Mouse (Mus musculus) G1E (cell line): Measurements from ENCODE around the gene Aig1. TPM values are rescaled to one million over a fixed set of nuclear protein-coding genes. Genes with fewer than 3 reads are reported as not detected.

Source experiments
- ATAC-seq: 2 replicates; pipeline ENCODE4 v1.8.0; 2016; ENCODE audit warnings: mild to moderate bottlenecking; ENCODE audit not compliant: insufficient number of reproducible peaks, poor library complexity, low FRiP score, severe bottlenecking; ENCODE audit errors: extremely low read depth
- DNase-seq: peaks from one replicate; pipeline ENCODE4 v3.0.0; 2012; ENCODE audit warnings: low spot score
- H3K27me3 ChIP-seq: 2 replicates; pipeline ENCODE4 v1.6.1; 2012; ENCODE audit warnings: mild to moderate bottlenecking, low read length, inconsistent platforms; ENCODE audit not compliant: insufficient read depth
- H3K36me3 ChIP-seq: replicated peaks from 2 replicates; pipeline ENCODE3; 2012; ENCODE audit warnings: mild to moderate bottlenecking, inconsistent platforms
- H3K4me1 ChIP-seq: 2 replicates; pipeline ENCODE4 v1.6.1; 2012; ENCODE audit warnings: low read depth, low read length, inconsistent platforms, mixed read lengths; ENCODE audit not compliant: insufficient read depth
- H3K4me3 ChIP-seq: 2 replicates; pipeline ENCODE4 v1.5.1; 2012; ENCODE audit warnings: low read depth, mild to moderate bottlenecking, inconsistent platforms, low read length, moderate library complexity, mixed read lengths
- H3K9me3 ChIP-seq: replicated peaks from 2 replicates; pipeline ENCODE4 v1.6.1; 2012; ENCODE audit warnings: inconsistent platforms
- CTCF ChIP-seq: IDR thresholded peaks from 2 replicates; pipeline ENCODE4 v1.5.1; 2012; ENCODE audit warnings: low read depth, low read length, inconsistent platforms, mixed read lengths
- GATA1 ChIP-seq: IDR thresholded peaks from 2 replicates; pipeline ENCODE4 v1.6.1; 2012; ENCODE audit warnings: borderline replicate concordance, low read length, inconsistent platforms, mixed read lengths
- GATA2 ChIP-seq: IDR thresholded peaks from 2 replicates; pipeline ENCODE4 v1.6.1; 2012; ENCODE audit warnings: low read depth, low read length, inconsistent platforms, borderline replicate concordance
- POLR2AphosphoS5 ChIP-seq: IDR thresholded peaks from 2 replicates; pipeline ENCODE4 v1.6.1; 2012; ENCODE audit warnings: low read depth, low read length, inconsistent platforms; ENCODE audit not compliant: insufficient replicate concordance
- TAL1 ChIP-seq: conservative IDR thresholded peaks from 2 replicates; pipeline ENCODE4 v1.6.1; 2012; ENCODE audit warnings: low read depth, low read length, inconsistent platforms, mixed read lengths
- polyA plus RNA-seq: library from polyadenylated mRNA; stranded (reverse); fragments of >175 nt; gene quantifications from 2 replicates; pipeline ENCODE4 v1.2.3, GENCODE M21; 2012
- total RNA-seq, 2 experiments: library from RNA; stranded (forward) in 1 of 2; stranded (reverse) in 1 of 2; fragments of 200-1000 nt in 1 of 2; fragments of >200 nt in 1 of 2; fragmentation: Nextera tagmentation in 1 of 2; gene quantifications; 2 replicates each; pipeline ENCODE4 v1.2.3; 2014 to 2017

The Aig1 gene
- total and polyA plus RNA-seq, 3 experiments, result 0.27 TPM; not detected in 2

DNA sequence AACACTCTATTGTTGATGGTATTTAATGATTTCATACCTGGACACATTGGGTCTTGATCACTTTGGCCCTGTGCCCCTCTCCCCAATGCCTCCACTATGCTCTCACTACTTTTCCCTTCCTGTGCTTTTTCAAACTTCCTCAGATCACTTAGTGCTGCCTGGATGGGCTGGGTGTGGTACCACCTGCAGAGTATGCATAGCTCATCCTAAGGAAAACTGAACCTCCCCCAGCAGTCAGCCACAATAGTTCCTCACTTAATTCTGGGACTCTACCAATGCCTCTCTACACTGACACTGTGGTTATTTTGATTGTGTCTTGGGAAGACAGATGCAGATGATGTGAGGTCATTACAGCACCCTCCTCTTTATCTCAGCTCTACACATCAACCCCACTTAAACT, 99.9 kb downstream of the Aig1 start:
- DNase-seq, result no peak
- no peaks in the 10 kb centered on the region for H3K27me3 ChIP-seq
- ATAC-seq, result no peak
- H3K36me3 ChIP-seq, result no peaks in the 10 kb centered on the region
- no peak for TF ChIP-seq CTCF
- TF ChIP-seq GATA1, result no peak
- no peak for TF ChIP-seq POLR2AphosphoS5
- TF ChIP-seq GATA2, result no peak
- TF ChIP-seq TAL1, result no peak
- H3K4me1 ChIP-seq, result no peaks in the 10 kb centered on the region
- no peak overlapping the region for H3K4me3 ChIP-seq
- no peaks in the 10 kb centered on the region for H3K9me3 ChIP-seq

DNA sequence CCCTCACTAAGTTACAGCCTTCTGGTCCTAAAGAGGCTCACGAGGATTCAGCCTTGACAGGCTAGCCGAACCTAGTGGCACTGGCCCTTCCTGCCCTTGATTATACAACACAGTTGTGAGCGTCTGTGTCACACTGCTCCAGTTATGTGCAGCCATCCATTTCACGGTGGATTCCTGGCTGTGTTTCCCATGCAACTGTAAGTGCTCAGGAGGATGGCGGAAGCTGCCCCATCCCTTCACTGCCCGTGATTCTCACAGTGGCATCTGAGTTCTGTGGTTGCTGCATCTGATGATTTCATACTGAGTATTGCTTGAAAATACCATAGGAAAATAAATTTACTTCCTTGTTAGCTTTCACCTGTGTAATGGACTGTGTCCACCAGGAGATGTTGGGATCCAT, 101.7 kb downstream of the Aig1 start:
- ATAC-seq (no peak), DNase-seq (no peak)
- Histone ChIP-seq H3K36me3 (no peaks in the 10 kb centered on the region), H3K9me3 (no peaks in the 10 kb centered on the region), H3K4me3 (no peak overlapping the region), H3K27me3 (no peaks in the 10 kb centered on the region), H3K4me1 (no peaks in the 10 kb centered on the region)
- no peak for TF ChIP-seq GATA1
- no peak for TF ChIP-seq CTCF
- no peak for TF ChIP-seq TAL1
- TF ChIP-seq GATA2, result no peak
- no peak for TF ChIP-seq POLR2AphosphoS5

DNA sequence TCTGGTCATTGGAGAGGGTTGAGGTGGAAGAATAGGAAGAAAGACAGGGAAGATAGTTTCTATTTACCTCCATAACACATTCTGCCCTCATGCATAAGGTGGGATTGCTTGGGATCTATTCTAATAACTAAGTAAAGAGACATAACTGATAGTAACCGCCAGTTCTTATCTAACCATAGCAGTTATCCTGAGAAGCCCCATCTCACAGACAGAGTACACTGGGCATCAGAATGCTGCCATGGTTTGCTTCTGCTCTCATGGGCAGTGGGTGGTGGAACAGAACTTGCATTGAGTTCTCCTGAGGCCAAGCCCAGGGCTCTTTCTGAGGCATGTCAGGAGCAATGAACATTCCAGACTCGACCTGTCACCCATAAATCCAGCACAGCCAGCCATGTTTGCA, 105.6 kb downstream of the Aig1 start:
- no peaks in the 10 kb centered on the region for H3K9me3 ChIP-seq
- no peaks in the 10 kb centered on the region for H3K4me1 ChIP-seq
- no peaks in the 10 kb centered on the region for H3K36me3 ChIP-seq
- ATAC-seq (no peak), DNase-seq (no peak)
- no peak for TF ChIP-seq CTCF
- no peak for TF ChIP-seq GATA2
- TF ChIP-seq POLR2AphosphoS5, result no peak
- TF ChIP-seq GATA1, result no peak
- no peak for TF ChIP-seq TAL1
- H3K27me3 ChIP-seq, result no peaks in the 10 kb centered on the region
- no peak overlapping the region for H3K4me3 ChIP-seq

DNA sequence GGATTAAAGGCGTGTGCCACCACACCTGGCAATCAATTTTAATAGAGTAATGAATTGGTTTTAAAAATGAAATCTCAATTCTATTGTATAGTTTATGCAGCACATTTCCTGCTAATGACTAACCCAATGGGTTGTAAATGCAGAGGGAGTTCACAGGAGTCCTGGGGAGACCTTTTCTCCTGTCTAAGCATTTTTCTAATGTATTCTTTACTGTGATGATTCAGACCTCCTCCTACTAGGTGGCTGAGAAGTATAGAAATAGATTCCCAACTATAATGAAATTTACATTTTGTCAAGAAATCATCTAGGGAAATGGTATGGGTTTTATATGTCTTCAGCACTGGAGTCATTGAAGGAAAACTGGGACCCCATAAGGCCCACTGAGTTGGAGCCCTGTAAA, 114.1 kb downstream of the Aig1 start:
- no peaks in the 10 kb centered on the region for H3K36me3 ChIP-seq
- no peaks in the 10 kb centered on the region for H3K27me3 ChIP-seq
- H3K4me3 ChIP-seq, result no peak overlapping the region
- ATAC-seq, result no peak
- TF ChIP-seq GATA2 (no peak), POLR2AphosphoS5 (no peak), GATA1 (no peak), TAL1 (no peak), CTCF (no peak)
- DNase-seq, result no peak
- H3K9me3 ChIP-seq, result no peaks in the 10 kb centered on the region
- no peaks in the 10 kb centered on the region for H3K4me1 ChIP-seq

- ATAC-seq (no peak), DNase-seq (no peak)
- Histone ChIP-seq H3K4me1 (no peaks in the 10 kb centered on the region), H3K4me3 (no peak overlapping the region), H3K36me3 (no peaks in the 10 kb centered on the region), H3K27me3 (no peaks in the 10 kb centered on the region), H3K9me3 (no peaks in the 10 kb centered on the region)
- TF ChIP-seq CTCF (no peak), POLR2AphosphoS5 (no peak), GATA1 (no peak), TAL1 (no peak), GATA2 (no peak)
Observed at GRCm38 (mm10) chr10:13753777-13754176, 115.0 kb downstream of the Aig1 start.

GRCm38 (mm10) chr10:13739494-13740140, 129.2 kb downstream of the Aig1 start:
- no peak for TF ChIP-seq CTCF
- TF ChIP-seq GATA1, result no peak
- TF ChIP-seq POLR2AphosphoS5, result no peak
- no peak for TF ChIP-seq GATA2
- no peak for TF ChIP-seq TAL1
- no peaks in the 10 kb centered on the region for H3K9me3 ChIP-seq
- no peaks in the 10 kb centered on the region for H3K36me3 ChIP-seq
- DNase-seq, result no peak
- H3K27me3 ChIP-seq, result no peaks in the 10 kb centered on the region
- no peak for ATAC-seq
- H3K4me3 ChIP-seq, result no peak overlapping the region
- no peaks in the 10 kb centered on the region for H3K4me1 ChIP-seq
